Comparison of ENCODE assay signal across 10 mouse cellular contexts in genomic region chr2:32038661-32039081, GRCm38 (mm10). TPM values are rescaled to one million over a fixed set of nuclear protein-coding genes. Genes with fewer than 3 reads are reported as not detected.
DNase-seq lines count a peak whose midpoint lies in the region; ATAC-seq and TF ChIP-seq lines count a peak whose summit lies in the region.
"Had no signal": no experiment of that assay in that cellular context is flagged by ENCODE, and none has a peak within 500 bp of the region (broad histone marks: within the 10 kb centered on the region; RNA-seq: fewer than 3 reads in every experiment).

No protein-coding gene starts in this region.

- no peak for TF ChIP-seq EP300 in liver, postnatal 0 days (IDR thresholded peaks at IDR 0.05; ENCODE audit: low read depth)

- 68% methylated on average over 8 of the region's 8 CpGs for WGBS in liver, postnatal 0 days (ENCODE audit: insufficient replicate concordance)

- H3K4me2 ChIP-seq in liver, postnatal 0 days (ENCODE audit: low read depth, low read length) = no peak overlapping the region

- H3K4me3 ChIP-seq in layer of hippocampus, adult 2 months = no peak overlapping the region
- H3K4me3 ChIP-seq in liver, postnatal 0 days (ENCODE audit: low read depth, low read length) = no peak overlapping the region

- peak overlapping the region; percentile 74 for H3K27ac ChIP-seq in layer of hippocampus, adult 2 months
- H3K27ac ChIP-seq in liver, postnatal 0 days (ENCODE audit: low read depth) = no peak overlapping the region
- H3K27ac ChIP-seq: liver, embryonic 14.5 days had no signal

- H3K4me1 ChIP-seq in liver, postnatal 0 days (ENCODE audit: insufficient read depth) = 0 out of 2 replicates have a peak, but pooled peaks cover 5% of the 10 kb centered on the region

- H3K9ac ChIP-seq in liver, postnatal 0 days (replicated peaks) = no peak overlapping the region
- H3K9ac ChIP-seq: liver, embryonic 14.5 days had no signal

- peak; percentile 19 for DNase-seq in retina, postnatal 1 day
- DNase-seq in retina, embryonic 14.5 days (ENCODE audit: low spot score) = no peak
- DNase-seq in cerebellum, postnatal 14 days = peak; percentile 52 to 62
- DNase-seq in layer of hippocampus, adult 2 months (ENCODE audit: low spot score in 2 of 2) = peak; percentile 49 to 82
- DNase-seq in thymus, postnatal 25 days = peak; percentile 53
- DNase-seq in liver, postnatal 0 days = no peak
- DNase-seq in kidney, postnatal 10 days = no peak

- H3K27me3 ChIP-seq in liver, postnatal 0 days (ENCODE audit: insufficient read depth, low read length) = no peaks in the 10 kb centered on the region

- no peak for TF ChIP-seq CTCF in layer of hippocampus, adult 2 months (conservative IDR thresholded peaks at IDR 0.05)
- TF ChIP-seq CTCF in liver, postnatal 0 days (IDR thresholded peaks at IDR 0.05; ENCODE audit: low read depth) = no peak

- no peaks in the 10 kb centered on the region for H3K9me3 ChIP-seq in liver, postnatal 0 days (ENCODE audit: low read length)

- ATAC-seq in liver, postnatal 0 days = no peak
- ATAC-seq: activated CD4-positive, CD25-positive, alpha-beta regulatory T cell, adult 4 months; forebrain, embryonic 16.5 days had no signal

- H3K36me3 ChIP-seq in liver, postnatal 0 days (replicated peaks; ENCODE audit: insufficient read depth, low read length) = peaks cover 68% of the 10 kb centered on the region

RNA-seq across cellular contexts. Expression of gene Fam78a, which starts 46.0 kb away (rescaled TPM):
- total RNA-seq in layer of hippocampus, adult 2 months (2021) = 1 to 10 TPM; 3.6 to 6.0 TPM
- 3.8 and 4.3 TPM in 2 replicates for polyA plus RNA-seq in liver, postnatal 0 days (2015; fragmentation: Nextera tagmentation; extraction: Ambion mirVana)

RNA-seq across cellular contexts. Expression of gene Plpp7, which starts 56.7 kb away (rescaled TPM):
- total RNA-seq in layer of hippocampus, adult 2 months (2021) = 10 to 100 TPM; 20.2 to 21.8 TPM
- 1.6 and 1.7 TPM in 2 replicates for polyA plus RNA-seq in liver, postnatal 0 days (2015; fragmentation: Nextera tagmentation; extraction: Ambion mirVana)
- polyA plus RNA-seq: activated CD4-positive, CD25-positive, alpha-beta regulatory T cell, adult 4 months had no signal

Comparison
In these comparisons a context has a peak if more than half of its experiments do, and no peak if none do; other contexts are left out.
1. DNase-seq: peak in retina, postnatal 1 day (single experiment), cerebellum, postnatal 14 days (2 of 2), layer of hippocampus, adult 2 months (2 of 2) and thymus, postnatal 25 days (single experiment); none in retina, embryonic 14.5 days (single experiment), liver, postnatal 0 days (single experiment) and kidney, postnatal 10 days (single experiment).